Mouse (Mus musculus) cerebellum, adult 11-12 months (tissue): ENCODE data around the gene Nol10.

Experiments
- DNase-seq: peaks from one replicate; pipeline ENCODE4 v3.0.0; 2022

Nol10 gene

DNA sequence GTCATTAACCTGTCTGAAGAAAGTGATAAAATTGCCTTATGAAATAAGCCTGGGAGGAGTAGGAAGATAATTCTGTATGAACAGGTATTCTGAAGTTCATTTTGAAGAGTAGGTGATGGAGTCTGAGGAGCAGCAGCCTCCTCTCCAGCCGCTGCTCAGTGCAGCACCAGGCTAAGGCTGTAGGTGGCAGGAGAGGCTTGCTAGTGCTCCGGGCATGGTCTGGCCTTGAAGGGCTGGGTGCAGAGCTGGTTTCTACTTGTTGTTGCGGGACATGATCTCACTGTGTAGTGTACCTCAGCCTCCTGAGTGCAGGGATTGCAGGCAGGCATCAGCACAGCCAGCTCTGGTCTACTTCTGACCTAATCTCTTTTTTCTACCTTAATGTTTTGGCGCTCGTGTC lies 18.7 kb downstream of the Nol10 start:
- DNase-seq = no peak

DNA sequence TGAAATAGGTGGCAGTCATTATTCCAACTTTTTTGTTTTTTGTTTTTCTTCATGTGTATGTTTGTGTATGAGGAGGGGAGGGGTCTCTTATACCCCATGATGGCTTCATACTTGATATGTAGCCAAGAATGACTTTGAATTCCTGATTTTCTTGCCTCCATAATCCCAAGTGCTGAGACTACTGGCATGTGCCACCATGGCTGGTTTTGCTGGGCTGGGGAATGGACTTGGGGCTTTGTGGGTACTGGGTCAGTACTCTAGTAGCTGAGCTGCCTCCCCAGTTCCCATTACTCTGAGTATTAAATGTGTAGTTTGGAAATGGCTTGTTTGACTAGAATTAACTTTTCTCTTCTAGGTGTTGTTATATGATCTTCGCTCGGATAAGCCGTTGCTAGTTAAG lies 20.9 kb downstream of the Nol10 start:
- DNase-seq = no peak

DNA sequence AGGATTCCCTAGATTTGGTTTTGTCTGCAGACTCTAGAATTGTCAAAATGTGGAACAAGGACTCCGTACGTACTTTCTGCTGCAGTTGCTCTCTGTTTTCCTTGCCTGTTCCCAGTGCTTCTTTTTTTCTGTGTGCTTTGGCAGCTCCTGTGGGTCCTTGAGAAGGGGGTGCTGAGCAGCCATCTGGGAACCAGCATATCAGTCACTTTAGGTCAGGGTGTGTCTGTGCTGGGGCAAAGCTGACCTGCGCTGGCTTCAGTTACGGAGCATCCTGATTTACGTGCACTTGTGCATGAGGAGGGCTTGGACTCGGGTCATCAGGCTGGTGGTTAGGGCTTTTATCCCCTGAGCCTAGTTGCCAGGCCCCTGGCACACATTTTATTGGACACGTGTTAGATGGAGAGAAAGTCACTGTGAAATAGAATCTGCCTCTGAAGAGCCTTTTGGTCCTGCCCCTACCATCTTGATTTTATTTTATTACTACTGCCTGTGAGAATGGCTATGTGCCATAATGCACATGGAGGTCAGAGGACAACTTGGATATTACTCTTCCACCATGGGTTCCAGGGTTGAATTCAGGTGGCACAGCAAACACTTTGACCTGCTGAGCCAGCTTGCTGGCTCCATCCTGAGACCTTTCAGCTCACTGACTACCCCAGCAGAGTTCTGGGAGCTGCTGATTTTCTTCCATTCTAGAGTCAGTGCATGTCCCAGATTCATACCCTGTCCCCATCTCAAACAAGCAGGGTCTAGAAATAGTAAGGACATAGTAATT lies 21.5 kb downstream of the Nol10 start:
- DNase-seq = no peak

DNA sequence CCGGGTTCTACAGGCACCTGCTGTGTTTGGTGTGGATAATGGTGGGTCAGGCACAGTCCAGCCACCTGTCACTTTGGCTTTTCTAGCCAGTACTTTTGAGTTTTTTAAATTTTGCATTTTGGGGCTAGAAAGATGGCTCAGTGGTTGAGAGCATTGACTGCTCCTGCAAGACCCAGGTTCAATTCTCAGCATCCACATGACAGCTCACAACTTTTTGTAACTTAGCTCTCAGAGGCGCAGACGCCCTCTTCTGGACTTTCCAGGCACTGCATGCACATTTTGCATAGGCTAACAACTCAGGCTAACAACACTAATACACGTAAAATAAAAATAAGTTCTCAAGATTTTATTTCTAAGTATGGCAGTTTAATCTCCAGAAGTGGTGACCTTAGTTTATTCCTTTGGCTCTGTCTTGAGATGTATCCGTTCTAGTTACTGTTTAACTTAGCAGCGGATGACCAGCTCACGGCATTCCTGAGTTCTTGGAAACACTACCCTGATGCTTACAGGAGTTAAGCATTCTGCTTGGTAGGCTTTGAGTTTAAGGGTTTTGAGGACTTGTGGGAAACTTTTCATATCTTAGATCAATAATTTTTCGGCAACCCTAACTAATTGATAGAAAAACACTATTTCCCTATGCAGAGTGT lies 23.5 kb downstream of the Nol10 start:
- DNase-seq = no peak

DNA sequence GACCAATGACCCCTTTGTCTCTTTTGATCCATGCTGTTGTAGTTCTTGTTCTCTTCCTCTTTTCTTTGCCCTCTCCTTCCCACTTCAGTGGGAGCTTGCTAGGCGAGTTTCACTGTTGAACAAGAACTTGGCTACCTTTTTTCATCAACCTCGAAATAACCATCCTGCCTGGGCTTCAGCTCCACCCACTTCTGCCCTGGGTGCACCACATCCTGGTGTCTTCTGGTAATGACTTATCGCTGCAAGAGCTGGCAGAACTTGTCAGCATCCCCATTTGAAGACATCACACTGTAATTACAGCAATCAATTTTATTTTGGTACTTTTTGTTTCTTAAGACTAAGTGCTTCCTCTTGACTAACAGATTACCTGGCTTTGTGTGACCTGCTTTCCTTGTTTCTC lies 24.4 kb downstream of the Nol10 start:
- no peak for DNase-seq

DNA sequence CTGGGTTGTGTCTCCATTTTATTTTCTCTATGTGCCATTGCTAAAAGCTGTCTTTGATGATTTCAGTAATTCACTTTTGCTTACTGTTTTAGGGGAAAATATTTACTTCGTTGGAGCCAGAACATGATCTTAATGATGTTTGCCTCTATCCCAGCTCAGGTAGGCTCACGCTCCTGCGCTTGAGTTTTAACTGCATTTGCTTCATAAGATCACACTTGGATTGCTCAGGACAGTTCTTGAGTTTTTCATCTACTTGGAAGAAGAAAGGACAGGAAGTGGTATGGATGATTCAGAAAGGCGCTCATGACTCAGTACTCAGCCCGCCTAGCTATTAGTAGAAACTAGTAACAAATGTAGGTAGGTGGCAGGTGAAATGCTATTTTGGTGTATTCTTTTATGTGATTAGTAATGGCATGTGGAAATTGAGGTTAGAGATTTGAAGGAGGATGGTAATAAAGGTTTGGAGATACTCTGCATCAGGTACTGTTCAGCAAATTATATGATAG lies 25.3 kb downstream of the Nol10 start:
- no peak for DNase-seq

DNA sequence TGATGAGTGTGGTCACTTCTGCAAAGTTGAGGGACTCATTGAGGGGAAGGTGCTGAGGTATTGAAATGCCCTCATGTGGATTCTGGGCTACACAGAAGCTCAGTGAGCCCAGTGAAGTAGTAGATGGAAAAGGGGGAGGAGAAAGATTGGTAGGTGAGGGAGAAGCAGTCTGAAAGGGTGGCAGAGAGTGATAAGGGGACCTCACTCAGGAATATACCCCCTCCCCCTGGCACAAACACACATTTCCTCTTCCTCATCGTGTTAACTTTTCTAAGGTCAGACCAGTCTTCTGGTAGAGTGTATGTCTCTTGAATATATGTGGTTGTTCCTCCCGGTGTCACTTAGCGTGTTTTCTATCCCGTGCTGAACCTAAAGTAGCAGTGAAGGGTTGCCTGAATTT lies 27.0 kb downstream of the Nol10 start:
- no peak for DNase-seq

DNA sequence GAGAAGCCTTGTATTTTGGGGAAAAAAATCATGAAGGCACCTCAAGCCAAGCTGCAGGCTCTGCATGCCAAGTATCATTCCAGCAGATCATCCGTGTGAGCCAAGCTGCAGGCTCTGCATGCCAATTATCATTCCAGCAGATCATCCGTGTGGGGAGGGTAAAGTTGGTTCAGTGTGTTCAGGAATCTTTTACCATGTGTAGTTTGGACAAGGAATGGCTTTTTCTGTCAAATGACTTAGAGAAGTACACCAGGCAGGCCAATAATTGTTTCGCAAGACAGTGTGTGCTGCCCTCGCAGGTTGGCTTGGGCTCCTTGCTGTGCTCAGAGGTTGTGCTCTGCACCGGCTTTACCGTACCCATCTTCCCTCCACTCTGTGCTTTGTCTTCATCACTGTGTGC lies 28.3 kb downstream of the Nol10 start:
- no peak for DNase-seq

DNA sequence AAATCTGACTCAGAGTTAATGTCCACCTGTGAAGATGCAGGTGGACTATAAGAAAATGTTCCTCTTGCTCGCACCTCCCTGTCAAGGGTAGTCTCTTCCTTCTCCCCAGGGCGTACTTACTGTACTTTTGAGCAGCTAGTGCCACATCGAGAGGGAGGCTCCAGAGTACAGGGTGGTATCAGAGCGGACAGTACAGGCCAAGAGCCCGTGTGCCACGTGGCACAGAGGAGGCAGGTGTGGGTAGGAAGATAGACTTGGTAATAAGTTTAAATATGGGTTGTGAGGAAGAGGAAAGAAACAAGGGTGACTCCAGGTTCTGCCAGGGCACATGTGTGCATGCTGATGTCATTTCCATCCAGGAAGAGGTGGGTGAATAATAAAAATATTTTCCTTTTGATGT lies 32.7 kb downstream of the Nol10 start:
- no peak for DNase-seq

DNA sequence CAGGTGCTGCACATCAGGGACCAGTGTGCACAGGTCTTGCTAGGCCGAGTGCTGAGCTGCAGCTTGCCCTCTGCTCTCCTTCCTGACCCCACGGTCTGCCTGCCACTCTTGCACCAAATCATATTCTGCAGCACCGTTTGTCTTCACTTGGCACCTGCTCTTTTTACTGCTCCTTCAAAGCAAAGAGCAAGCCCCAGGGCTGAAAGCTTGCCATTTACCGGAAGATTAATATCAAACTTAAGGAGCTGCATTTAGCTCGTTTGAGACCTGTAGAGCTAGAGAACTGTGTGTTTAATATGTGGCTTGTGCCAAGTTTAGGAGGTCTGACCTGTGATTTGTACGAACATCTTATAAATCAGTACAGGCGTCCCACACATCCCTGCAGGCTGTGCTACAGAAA lies 34.5 kb downstream of the Nol10 start:
- no peak for DNase-seq

DNA sequence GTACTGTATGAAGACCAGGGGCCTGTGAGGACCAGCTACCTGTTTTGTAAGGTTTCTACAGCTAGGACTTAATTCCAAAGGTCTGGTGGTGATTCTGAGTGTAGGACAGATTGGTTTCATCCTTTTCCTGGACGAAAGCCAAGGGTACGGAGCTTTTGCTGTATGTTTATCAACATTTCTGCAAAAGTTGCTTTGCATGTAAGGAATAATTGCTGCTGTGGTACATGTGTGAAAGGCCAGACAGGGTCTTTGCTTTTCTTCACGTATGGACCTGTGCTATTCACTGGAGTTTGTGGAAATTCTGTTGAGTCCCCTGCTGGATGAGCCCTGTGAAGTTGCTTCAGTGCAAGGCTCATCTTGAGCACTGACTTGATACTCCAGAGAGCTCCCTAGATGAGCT lies 38.6 kb downstream of the Nol10 start:
- no peak for DNase-seq

DNA sequence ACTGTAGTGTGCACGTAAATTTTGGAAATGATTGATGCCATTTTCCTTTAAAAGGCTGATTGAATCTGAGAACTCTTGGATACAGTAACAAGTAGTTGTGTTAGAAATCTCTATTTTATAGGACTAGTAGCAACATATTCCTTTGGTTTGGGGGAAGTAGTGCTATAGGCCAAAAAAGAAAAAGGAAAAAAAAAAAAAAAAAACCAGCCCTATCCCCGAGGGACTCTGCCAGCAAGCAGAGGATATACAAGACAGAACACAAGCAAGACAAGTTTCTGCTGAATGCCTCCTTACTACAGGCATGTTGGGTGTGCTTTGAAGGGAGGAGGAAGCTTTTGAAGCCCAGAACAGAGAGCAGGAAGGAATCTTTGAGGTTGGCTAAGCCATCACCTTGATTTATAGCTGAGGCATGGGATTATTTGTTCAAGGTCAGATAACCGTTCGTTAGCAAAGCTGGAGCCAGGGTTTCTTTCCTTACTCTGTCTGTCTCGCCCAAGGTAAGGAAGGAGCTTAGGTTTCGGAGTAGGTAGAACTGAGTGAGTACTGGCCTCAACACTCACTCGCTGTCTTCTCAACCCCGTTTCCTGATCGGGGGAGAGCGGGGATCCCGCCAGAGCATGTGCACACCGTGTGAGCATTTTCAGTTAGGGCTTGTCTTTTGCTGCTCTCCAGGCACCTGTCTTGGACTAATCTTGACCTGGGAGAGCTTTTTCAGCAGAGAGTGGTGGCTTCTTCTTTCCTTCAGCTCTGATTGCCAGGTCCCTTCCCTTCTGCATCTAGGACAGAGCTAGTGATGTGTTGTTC lies 39.3 kb downstream of the Nol10 start:
- DNase-seq = no peak

DNA sequence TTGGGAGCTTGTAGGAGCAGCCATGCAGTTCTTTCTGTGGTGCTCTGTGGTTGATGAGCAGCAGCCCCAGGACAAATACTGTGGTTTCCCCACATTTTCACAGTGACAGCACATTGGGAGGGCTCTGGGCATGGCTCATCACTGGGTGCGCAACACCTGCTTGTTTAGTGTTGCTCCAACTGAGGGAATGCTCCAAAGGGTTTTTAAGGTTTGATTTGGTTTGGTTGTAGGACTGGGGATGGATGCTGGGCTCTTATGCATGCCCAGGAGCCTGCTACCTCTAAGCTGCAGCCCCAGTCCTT lies 39.8 kb downstream of the Nol10 start:
- DNase-seq = no peak

DNA sequence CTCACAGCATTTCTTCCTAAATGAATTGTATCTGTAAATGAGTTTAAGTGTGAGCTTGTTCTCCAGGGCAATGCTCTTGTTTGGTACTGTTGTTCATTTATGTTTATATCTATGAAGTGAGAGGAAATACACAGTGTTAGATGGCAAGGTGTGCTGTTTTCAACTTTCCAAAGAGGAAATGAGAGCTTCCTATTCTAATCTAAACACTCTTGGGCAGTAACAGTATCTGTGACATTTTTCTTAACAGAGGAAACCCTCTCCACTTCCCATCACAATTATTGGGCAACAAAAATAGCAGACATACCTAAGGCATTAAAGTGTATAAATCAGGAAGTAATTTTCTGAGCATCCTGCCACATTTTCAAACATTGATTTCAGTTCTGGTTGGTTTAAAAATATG lies 41.8 kb downstream of the Nol10 start:
- no peak for DNase-seq

DNA sequence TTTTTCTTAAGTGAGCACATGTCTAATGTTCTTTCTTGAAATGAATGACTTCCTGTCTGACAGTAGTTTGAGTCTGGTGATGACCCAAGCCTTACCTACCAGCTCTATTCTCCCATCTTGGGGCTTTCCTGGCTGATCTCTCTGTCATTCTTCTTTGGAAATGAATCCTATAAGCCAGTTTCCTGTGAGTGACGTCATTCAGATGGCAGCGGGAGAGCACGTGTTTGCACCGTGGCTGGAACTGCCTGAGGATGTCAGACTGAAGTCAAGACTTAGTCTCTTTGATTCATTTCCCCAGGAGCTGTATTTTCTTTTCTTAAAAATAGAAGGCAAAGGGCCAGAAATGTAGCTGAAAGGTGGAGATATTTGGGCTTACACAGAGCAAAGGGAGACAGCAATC lies 42.3 kb downstream of the Nol10 start:
- DNase-seq = no peak

DNA sequence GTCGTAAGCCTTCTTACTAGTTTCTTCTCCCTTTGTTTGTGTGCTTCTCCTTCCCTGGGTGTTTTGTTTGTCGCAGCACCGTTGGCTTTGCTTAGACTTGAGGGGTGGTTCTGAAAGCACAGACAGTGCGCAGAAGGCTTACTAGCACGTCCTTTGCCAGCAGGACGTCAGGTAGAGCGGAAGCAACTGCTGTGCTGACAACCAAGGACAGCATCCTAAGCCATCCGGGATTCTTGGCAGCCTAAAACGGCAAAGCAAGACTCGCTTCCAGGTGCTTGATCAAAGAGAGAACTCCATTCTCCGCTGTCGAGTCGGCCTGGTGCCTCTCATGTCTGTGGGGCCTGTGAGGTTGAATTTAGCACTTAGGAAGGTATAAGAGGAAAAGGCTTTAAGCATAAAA lies 44.9 kb downstream of the Nol10 start:
- peak; percentile 21 for DNase-seq

DNA sequence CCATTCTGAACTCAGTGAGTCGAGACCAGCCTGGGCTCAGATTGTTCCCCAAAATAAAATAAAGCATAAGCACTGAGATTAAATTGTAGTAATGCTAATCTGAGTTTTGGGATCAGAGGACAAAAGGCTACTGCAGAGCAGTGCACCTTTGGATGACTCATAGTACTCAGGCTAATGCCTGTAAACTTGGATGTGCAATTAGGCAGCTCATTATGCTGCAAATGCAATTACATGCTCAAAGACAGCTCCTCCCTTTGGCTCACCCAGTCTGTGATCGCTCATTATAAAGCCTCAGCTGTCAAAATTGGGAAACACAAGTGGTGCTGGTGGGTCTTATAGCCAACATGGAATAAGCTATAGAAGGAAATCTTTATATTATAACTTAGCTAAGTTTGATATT lies 48.9 kb downstream of the Nol10 start:
- no peak for DNase-seq

DNA sequence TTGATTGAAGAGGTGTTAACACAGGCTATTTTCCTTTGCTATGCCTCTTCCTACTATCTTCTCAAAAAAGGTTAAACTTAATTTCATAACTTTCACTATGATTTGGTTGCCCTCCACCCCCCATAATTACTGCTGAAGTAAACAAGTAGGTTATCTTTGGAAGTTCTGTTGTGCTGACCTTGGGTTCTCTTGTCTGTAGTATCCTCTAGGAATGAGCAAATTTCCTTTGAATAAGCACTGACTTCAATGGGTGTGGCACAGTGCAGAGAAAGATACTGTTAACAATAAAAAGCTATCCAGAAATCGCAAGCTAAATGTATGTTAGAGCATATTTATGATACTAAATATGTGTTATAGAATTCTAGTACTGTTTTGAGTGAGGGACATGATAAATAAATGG lies 53.2 kb downstream of the Nol10 start:
- no peak for DNase-seq

DNA sequence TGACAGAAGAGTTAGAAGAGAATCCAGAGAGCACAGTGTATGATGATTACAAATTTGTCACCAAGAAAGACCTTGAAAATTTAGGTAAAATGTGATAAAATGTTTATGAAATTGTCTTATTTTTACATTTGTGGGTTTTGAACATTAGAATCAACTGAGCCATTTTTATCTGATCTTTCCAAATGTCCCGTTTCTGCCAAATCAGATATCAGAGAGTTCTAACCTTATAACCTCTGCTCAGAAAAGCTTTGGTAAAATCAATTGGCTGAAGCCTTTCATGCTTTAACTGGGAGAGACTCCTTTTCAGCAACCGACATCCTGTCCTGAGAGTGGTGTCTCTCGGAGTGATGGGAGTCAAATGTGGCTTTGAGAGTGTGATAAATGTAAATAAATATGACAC lies 53.9 kb downstream of the Nol10 start:
- DNase-seq = no peak

DNA sequence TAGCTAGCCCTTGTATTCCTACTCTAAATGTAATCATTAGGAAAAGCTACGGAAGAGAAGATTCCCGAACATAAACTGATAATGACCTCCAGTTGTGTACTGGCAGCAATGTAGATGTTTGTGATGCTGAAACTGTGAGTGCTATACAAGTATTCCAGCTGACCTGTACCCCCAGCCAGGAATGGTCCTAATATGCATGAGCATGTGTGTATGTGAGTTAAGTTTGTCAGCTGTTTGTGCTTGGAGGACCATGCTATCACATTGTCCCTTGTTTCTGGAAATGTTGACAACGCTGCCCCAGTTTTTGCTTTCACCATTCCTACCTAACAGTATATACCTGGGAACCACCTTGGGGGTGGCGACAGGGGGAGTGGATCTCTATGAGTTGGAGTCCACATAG lies 55.7 kb downstream of the Nol10 start:
- no peak for DNase-seq

DNA sequence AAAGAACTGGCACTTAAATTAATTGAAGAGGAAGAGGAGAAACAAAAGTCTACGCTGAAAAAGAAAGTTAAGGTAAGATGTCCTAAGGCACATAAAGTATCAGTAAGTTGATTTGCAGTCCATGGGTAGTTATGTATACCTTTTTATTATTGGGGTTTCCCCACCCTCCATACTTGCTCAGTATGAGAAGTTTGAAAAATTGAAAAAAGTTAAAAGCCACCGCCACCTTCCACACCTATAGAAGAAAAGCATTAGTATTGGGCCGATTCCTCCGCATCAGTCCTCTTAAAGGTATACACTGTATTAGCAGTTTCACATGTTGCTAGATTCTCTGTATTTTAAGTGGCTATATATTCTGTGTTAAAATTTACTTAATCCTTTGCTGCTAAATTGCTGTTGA lies 58.6 kb downstream of the Nol10 start:
- no peak for DNase-seq

DNA sequence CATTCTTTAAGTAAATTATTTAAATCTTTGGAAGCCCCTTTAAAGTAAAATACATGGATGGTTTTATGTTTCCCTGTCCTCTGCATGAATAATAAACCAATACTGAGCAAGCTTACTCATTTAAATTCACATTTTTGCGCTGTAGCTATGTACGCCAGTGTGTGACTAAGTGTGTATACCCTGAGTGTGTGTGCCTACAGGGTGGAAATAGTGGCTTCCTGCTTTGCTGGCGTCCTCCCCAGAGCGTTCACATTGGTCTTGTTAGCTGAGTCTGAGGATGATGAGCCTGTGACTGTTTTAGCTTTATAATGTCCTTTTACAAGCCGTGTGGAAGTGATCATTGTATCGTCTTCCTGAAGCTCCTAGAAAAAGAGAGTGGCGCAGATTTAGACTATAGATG lies 60.1 kb downstream of the Nol10 start:
- DNase-seq = no peak

DNA sequence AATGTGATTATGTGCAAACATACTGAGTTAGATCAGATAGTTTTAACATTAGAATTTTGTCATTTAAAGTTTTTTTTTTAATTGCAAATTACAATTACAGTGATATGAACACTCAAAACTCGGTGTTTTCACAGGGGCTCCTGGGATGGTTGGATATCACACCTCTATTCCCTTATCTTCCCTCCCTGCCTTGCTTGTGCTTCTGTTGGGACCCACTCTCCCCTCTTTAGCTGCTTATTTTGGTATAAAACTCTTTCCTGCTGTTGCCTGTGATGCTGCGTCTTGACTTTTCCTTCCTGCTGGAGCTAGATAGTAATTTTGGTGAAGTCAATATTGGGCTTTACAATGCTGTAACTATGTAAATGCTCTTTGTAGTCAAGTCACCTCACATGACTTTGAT lies 63.0 kb downstream of the Nol10 start:
- DNase-seq = no peak
